Mouse (Mus musculus): ENCODE measurements around the gene Spock2.
"Not testable (repeated sequence)": the region's sequence is repeated elsewhere in the genome, so short reads cannot be mapped to it uniquely, and the experiment has no call there.

The Spock2 gene

DNA sequence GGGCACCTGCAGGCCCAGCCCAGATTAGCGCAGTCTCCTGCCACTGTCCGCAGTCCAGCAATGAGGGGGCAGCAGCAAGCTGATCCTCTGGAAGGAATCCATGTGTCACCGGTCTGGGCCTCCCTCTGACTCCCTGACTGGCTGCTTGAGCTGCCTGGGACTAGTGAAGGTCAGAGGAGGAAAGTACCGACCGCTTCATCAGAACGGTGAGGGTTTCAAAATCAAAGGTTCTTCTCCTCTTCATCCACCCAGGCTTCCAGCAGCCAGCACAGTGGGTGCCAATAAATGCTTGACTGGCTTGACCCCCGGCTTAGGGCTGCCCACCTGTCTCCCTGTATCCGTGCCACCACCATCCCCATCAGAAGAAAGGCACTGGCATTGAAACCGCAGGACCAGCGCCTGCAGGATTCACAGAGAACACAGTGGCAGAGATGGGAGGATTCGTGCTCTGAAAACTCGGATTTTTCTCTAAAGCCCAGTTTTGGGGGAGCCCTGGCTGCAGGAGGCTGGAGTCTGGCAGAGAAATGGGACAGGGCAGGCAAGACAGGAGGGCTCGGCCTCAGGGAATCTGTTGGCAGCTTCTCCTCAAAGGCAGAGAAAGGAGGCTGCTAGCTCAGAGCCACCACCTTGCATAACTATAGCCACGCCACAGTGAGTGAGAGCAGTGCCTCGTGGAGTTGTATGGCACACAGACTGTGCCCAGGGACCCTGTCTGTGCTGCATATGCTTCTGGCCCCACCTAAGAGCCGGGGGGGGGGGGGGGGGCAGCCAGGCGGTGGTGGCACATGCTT is 2.5 kb downstream of the Spock2 start:
- no peak for DNase-seq (ENCODE audit: low spot score)

DNA sequence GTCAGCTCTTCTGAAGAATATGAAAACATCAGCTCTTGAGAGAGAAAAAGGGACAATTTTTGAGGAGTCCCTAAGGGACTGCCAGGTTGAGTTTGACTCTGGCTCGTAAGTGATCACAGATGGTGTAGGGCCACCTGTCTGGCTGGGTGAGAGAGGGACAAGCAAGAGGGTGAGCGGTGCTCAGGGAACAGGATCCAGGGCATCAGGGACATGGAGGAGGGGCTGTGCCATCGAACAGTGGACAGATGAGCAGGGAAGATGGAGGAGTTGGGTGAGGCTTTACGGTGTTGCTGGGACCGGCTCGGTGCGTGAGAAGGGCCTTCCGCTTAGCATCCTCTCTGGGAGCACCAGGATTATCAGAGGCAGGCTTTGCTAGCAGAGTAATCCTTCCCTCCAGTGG is 3.3 kb downstream of the Spock2 start:
- DNase-seq (ENCODE audit: low spot score), result no peak

DNA sequence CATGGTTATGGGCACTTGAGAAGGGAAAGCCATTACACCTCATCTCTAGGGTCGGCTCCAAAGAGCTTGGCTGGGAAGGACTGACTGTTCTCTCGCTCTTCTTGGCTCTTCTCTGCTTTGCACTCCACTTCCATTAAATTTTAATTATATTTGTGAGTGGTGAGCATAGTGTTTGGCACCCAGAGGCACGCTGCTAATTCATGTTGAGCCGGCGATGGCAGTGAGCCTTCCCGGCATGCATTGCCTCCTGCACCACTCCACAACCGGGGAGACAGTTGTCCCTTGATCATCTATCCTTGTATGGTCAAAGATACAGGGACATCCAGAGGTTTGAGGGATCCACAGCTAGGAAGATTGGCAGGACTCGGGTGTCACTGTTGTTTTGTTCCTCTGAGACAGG is 4.0 kb downstream of the Spock2 start:
- no peak for DNase-seq (ENCODE audit: low spot score)

DNA sequence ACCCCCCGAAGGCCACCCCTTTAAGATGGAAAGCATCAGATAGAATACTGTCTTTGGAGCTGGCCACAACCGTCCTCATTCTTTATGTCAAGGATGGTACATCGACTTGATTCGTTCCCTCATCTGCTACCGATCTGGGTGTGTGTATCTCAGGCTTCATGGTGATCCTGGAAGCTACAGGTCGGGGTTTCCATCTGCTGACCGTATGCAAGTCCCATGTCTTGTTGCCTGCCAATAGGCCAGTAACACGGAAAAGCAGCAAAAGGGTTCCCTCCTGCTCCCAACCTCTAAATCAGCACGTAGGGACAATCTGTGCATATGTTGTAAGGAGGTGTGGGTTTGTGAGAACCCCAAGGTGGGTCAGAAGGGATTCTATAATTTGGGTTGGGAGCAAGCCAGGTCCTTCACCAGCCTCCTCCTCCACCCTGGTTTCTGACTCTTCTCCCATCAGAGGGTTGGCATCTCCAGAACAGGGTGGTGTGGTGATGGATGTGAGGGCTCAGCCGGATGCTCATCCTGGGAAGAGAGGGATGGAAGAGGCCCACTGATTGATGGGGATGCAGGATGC is 5.0 kb downstream of the Spock2 start:
- DNase-seq (ENCODE audit: low spot score), result no peak

DNA sequence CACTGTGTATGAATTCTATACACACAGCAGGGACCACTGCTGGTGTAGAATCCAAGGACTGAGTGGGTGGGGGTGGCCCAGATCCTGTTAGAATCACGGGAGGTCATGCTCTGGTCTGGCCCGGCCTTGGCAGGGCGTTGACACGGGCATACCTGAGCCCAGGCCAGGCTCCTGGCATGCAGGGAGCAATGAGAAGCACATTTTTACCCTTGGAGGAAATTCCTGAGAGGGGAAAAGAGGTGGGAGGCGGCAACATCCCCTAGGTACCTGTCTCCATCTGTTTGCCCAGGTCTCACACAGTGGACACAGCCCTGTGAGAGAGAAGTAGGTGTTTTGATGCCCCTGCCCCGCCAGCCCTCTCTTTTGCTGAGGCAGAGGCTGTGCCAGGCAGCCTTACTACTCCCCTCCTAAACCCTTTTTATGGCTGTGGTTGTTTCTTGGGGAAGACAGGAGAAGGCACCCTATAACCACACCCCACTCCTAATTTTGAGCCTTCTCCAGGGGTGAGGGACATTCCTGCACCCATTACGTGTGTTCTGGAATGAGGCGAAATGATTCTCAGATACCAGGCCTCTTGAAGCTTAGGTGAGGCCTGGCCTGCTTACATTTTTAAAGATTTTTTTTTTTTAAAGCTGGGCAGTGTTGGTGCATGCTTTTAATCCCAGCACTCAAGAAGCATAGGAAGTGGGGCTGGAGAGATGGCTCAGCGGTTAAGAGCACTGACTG is 8.1 kb downstream of the Spock2 start:
- DNase-seq (ENCODE audit: low spot score), result no peak

DNA sequence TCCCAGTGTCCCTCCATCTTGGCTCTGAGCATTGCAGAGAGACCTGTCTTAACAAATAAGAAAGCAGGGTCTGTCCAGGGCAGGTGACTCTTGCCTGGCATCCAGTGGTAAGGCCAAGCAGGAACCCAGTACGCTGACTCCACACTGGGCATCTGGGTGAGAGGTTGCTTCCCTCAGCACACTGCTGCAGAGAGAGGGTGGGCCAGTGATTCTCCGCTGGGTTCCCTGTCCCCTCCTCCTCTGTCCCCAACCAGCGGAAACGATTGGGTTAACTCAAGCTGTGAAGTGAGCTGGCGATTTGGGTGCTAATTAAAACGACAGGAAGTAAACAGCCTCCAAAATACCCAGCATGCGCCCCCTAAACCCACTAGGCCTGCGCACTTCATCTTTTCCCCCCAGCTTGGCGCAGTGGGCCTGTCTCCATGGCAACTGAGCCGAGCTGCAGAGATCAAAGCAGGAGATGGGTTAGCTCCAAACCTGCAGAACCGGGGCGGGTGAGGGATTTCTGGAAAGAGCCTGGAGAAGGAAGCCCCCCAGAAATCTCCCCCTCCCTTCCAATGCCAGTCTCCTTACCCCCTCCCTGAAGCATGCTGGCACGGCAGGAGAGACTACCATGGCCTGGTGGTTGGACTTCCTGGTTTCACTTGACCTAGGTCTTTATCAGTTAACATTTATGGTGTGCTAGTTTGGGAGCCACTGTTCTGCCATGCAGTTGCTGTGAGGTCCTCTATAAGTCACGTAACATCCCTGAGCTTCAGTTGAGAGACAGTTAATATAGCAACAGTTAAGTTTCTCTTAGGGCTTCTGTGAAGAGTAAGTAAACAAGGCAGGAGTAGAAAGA is 9.5 kb downstream of the Spock2 start:
- no peak for DNase-seq (ENCODE audit: low spot score)

DNA sequence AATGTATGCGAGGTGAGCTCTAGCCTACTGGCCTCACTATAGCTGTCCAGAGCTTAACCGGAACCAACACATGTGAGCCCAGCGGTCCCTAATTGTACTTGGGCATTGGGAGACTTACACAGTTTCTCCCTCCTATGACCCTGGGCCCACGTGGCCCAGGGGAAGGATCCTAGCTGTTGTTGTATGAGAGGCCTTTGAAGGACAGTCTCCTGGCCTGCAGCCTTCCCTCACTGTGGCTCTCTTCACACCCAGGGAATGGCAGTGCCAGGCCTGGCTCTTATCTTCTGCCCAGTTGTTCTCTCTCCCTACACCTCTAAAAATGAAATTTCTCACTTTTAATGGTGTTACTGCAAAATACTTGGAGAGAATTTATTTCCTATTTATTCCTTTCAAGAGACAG is 11.0 kb downstream of the Spock2 start:
- no peak for DNase-seq (ENCODE audit: low spot score)

DNA sequence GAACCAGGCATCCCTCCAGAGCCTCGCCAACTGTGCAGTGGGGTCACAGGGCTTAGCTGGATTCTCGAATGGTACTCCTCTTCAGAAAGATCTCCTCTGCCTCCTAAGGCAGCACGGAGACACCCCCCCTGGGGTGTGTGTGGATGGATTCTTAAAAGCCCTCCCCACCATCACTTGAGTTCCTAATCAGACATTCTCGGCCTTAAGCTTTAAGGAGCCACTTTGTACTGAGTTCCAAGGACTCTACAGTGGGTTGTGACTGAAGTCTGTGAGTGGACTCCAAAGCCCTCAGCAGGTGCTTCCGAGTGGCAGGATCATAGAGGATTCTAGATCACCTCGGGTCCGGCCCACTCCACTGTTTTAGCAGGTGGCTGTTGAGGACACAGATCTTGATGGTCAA is 12.4 kb downstream of the Spock2 start:
- no peak for DNase-seq (ENCODE audit: low spot score)

DNA sequence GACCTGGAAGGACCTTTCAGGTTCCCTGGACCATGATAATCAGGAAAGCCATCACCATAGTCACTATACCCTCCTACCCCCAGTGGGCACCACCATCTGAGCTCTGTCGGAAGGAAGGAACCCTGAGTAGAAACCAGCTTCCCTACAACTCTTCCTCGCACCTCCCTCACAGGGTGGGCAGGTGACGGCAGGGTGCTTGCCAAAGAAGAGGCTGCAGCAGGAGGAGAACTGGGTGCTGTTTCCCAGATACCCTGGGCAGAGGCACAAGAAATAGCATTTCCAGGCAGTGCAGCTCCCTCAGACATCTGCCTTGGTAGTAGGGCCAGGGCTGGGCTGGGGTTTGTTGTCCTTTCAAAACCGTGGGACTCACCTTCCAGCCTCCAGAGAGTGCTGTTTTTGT is 14.6 kb downstream of the Spock2 start:
- DNase-seq (ENCODE audit: low spot score), result no peak

DNA sequence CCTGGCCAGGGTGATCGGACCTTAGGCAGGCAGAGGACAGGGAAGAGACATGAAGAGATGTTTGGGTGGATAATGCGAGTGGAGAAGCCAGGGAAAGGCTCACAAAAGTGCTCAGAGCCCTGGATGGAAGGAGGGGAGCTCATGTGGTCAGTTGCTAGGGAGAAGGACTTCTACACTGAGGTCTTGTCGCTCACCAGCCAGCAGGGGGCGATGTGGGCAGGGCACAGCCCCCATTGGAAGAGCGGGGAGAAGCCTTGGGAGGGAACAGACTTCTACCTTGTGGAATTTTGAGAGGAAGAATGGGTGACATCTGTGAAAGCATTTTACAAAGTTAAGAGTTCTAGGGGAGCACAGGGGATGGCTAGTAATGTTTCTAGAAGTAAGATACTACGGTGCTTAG is 18.1 kb downstream of the Spock2 start:
- DNase-seq (ENCODE audit: low spot score), result no peak

DNA sequence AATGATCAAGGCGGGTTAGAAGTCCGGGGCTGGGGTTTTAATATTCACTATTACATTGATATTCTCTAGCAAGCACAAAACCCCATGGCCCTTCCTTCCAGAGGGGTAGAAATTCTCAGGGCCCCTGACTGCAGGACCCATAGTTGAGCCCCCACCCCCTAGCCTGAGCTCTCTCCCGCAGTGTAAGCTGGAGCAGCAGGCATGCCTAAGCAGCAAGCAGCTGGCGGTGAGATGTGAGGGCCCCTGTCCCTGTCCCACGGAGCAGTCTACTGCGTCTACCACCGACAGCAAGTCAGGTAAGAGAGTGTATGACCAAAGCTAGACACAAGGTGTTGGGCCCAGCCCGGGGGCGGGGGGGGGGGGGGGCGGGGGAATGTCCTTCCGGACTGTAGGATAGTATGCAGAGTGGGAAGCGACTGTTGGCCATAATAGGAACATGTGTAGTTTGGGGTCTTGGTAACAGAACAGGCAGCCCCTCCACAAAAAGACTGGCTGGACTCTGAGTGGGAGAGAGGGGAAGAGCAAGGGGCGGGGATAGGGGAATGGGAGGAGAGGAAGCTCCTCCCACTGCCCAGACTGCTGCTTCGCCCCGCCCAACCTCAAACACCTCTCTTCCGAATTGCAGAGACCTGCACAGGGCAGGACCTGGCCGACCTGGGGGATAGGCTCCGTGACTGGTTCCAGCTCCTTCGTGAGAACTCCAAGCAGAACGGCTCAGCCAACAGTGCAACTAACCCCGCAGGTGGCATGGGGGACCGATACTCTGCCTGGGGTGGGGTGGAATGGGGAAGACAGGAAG is 19.7 kb downstream of the Spock2 start:
- DNase-seq (ENCODE audit: low spot score), result no peak

DNA sequence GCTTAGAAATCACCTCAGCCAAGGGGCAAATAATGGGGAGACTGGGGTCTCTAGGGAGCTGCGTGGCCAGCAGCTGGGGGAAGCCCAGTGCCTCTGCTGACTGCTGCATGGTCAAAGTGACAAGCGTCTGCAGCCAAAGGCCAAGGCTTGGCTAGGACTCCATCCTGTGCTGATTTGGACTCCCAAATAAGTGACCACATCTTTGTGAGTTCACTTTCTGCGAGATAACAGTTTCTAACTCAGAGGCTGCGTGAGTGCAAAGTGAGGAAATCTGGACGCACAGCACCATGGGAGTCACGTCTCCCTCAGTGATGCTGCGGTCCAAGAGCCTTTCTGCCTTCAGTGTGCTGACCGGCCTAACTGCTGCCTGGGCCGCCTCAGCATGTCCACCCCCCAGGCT is 22.3 kb downstream of the Spock2 start:
- no peak for DNase-seq (ENCODE audit: low spot score)

DNA sequence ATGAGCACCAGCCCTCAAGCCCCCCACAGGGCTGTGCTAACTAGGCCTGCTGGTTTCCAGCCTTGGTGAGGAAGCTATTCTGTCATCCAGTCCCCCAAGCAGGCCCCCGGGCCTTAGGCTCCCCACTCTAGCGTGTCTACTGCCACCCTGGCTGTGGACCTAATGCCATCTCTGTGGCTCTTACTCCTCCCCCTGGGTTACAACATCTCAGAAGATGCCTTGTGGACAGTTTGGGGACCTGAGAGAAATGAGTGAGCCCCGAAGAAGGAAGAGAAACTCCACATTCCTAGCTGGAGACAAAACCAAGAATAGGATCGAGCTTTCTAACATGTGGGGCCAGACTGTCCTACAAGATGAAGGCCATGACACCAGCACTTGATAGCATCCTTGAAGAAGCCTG is 24.5 kb downstream of the Spock2 start:
- DNase-seq (ENCODE audit: low spot score), result no peak

DNA sequence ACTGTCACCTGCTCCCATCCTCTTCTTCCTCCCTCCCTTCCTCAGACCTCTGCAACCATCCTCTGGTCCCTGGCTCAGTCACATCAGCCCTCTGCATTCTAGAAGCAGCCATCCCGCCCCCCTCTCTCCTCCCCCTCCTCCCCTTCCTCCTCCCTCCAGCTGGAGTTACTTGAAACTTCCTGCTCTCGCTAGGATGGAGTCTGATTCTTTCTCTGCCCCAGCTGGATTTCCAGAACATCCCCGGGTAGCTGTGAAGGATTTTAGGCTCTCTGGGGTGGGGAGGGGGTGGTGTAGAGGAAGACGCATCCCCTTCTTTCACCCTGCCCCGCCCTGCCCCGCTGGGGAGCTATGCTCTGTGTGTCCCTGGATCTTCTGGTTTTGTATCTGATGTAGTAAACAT is 27.5 kb downstream of the Spock2 start:
- DNase-seq (ENCODE audit: low spot score), result no peak

DNA sequence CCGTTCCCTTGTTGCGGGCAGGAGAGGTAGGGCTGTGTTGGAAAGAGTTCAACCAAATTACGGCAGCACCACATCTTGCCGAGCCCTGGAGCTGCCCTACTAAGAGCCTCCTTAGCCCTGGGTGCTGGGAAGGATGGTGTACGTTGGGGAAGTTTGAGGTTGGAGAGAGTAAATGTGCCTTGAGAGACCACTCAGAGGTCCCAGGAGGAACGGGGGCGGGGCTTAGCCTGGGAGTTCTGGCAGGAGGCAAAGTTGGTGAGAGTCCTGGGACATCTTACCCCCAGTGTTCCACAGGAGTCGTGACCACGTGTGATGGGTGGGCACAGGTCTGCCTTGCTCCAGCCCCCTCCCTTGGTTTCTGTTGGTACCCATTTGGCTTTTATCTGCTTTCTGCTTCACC is 28.2 kb downstream of the Spock2 start:
- no peak for DNase-seq (ENCODE audit: low spot score)

DNA sequence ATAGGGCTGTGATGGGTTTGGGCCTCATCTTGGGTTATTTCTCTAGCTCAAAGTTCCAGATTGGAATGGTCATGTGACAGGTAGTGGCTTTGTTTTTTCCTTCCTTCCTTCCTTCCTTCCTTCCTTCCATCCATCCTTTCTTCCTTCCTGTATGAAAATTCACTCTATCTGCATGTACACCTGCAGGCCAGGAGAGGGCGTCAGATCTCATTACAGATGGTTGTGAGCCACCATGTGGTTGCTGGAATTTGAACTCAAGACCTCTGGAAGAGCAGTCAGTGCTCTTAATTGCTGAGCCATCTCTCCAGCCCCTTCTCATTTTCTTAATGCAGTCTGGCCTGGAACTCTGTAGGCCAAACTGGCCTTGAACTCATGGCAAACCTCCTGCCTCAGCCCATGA is 30.0 kb downstream of the Spock2 start:
- DNase-seq (ENCODE audit: low spot score), result not testable (repeated sequence)

DNA sequence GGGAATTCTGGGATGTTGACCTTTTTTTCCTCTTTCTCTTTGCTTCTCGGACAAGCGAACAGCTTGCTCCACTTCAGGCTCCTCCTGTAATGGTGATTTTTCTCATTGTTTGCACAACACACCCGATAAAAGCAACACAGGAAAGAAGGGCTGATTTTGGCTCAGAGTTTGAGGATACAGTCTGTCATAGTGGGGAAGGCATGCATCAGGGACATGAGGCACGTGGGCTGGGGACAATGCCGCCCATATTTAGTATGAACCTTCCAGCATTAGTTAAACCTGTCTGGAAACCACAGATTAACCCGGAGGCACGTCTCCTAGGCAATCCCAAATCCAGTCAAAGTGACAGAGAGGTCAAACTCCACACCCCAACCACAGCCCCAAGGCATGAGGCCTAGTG is 30.9 kb downstream of the Spock2 start:
- no peak for DNase-seq (ENCODE audit: low spot score)

DNA sequence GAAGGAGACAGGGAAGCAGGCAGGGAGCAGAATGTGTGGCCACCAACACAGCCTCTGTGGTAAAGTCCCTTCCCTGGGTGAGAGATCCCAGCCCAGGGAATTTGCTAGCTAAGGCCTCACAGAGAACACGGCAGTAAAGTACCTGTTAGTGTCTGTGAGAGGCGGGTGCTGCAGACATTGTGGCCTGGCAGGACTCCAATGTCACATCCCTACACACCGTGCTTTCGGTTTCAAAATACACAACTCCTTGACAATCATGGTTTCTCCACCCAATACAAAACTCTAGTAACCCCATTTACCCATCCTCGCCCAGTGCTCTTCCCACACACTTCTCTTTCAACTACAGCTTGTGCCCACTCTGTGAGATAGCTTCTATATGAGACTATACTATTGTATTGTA is 32.7 kb downstream of the Spock2 start:
- no peak for DNase-seq (ENCODE audit: low spot score)

DNA sequence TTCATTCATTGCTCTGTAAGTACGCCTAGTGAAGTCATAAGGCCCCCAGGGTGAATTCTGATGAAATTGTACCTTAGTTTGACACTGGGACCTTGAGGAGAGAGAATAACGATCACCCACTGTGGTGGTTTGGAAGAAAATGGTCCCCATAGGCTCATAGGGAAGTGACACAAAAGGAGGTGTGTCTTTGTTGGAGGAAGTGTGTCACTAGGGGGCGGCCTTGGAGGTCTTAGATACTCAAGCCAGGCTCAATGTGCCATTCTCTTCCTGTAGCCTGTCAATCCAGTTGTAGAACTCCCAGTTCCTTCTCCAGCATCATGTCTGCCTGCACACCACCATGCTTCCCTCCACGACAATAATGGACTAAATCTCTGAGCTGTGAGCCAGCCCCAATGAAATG is 34.7 kb downstream of the Spock2 start:
- DNase-seq (ENCODE audit: low spot score), result no peak

DNA sequence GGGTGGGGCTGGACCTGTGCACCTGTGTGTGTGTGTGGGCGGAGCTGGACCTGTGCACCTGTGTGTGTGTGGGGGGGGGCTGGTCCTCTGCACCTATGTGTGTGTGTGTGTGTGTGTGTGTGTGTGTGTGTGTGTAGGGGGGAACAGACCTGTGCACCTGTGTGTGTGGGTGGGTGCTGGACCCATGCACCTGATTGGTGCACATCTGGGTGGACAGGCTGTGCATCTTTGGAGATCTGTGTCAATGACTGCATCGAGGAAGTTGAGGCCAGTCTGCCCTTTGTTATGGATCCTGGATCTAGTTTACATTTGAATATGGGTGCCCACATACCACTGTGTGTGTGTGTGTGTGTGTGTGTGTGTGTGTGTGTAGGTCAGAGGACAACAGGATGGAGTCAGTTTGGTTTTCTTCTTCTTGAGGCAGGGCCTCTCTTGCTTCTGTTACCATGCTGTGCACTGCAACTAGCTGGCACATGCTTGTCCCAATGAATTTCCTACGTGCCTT is 35.7 kb downstream of the Spock2 start:
- no peak for DNase-seq (ENCODE audit: low spot score)

DNA sequence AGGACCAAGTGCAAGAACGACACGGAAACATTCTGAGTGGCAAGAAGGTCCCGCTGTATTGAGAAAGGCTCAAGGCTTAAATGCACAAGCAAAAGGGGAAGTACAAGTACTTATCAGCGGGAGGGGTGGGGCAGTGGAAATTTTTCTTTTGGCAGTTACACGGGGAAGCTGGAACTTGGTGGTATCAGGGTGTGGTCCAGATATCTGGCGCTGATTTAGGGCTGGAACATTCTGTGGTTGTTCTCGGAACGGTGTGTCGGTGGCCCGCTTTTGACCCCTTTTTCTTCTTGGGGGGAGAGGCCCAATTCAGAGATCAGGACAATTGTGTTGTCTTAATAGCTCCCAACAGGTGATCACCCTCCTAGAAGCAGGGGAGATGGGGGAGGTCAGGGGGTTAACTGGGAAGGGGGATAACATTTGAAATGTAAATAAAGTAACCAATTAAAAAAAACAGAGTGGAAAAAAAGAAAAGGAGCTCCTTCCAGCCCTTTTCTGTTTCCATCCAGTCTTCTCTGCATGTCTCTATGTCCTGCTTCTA is 41.6 kb downstream of the Spock2 start:
- peak; percentile 16 for DNase-seq (ENCODE audit: low spot score)
